Mouse (Mus musculus): Measurements from ENCODE around the gene Scmh1. TPM values are rescaled to one million over a fixed set of nuclear protein-coding genes. Genes with fewer than 3 reads are reported as not detected.
A peak's percentile ranks its signal among the peaks of the same experiment; 100 is the strongest.

Scmh1 gene
- total and polyA plus RNA-seq, 2 experiments from 2014 or later: 43.9 to 56.4 TPM

DNA sequence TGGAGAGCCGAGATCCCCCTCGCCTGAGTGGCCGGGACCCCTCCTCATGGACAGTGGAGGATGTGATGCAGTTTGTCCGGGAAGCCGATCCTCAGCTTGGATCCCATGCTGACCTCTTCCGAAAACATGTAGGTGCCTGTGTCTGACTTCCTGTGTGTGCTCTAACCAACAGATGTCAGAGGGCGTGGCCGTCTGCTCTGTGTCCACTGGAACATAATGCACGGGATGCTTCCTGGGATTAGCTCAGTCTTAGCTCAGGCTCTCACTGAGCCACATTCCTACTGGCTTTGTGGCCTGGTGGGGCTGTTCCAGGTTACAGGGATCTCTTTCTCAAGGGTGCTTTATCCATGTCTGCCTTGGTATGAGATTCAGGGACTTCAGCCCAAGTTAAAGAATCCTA, 123.1 kb downstream of the Scmh1 start:
- Histone ChIP-seq H3K9ac (no peak overlapping the region), H3K27me3 (ENCODE audit: insufficient read depth, low read length) (no peaks in the 10 kb centered on the region), H3K9me3 (ENCODE audit: low read length) (no peaks in the 10 kb centered on the region), H3K4me2 (ENCODE audit: low read depth) (no peak overlapping the region), H3K36me3 (ENCODE audit: insufficient read depth) (peaks cover 86% of the 10 kb centered on the region), H3K4me1 (ENCODE audit: insufficient read depth) (no peaks in the 10 kb centered on the region), H3K4me3 (ENCODE audit: low read depth, low read length) (no peak overlapping the region), H3K27ac (ENCODE audit: low read depth, low read length) (no peak overlapping the region)
- 80% methylated on average over 9 of the region's 9 CpGs for WGBS
- no peak for ATAC-seq
- no peak for TF ChIP-seq CTCF (IDR thresholded peaks at IDR 0.05; ENCODE audit: low read depth)
- no peak for DNase-seq

DNA sequence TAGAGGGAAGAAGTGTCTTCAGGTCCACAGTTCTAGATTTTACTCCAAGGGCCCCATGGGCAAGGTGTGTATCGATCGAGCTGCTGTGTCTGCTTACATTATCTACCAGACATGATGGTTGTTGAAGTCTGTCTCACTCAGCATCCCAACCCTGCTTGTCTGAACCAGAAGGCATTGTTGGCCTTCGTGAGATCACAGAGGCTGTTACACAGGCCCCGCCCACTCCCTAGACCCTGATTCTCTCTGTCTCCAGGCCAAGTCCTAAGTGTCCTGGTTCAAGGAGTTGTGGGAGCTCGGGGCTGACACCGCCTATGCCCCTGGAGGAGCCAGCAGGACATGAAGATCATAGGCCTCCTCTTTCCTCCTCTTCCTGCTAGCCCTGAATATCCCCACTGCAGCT, 126.9 kb downstream of the Scmh1 start, which contains the start of gene Slfnl1:
Gene Slfnl1 (plus strand): TSS at position 246 of the 400 bp plus-strand sequence.
- no peaks in the 10 kb centered on the region for H3K27me3 ChIP-seq (ENCODE audit: insufficient read depth, low read length)
- no peak within 1 kb of the TSS for H3K4me3 ChIP-seq (ENCODE audit: low read depth, low read length)
- ATAC-seq (no peak), DNase-seq (no peak)
- no peak within 1 kb of the TSS for H3K27ac ChIP-seq (ENCODE audit: low read depth, low read length)
- no peaks in the 10 kb centered on the region for H3K4me1 ChIP-seq (ENCODE audit: insufficient read depth)
- 89% methylated on average over 6 of the region's 6 CpGs for WGBS
- H3K9me3 ChIP-seq (ENCODE audit: low read length): no peaks in the 10 kb centered on the region
- no peak for TF ChIP-seq CTCF (IDR thresholded peaks at IDR 0.05; ENCODE audit: low read depth)
- no peak within 1 kb of the TSS for H3K9ac ChIP-seq
- peaks cover 60% of the 10 kb centered on the region for H3K36me3 ChIP-seq (ENCODE audit: insufficient read depth)
- no peak within 1 kb of the TSS for H3K4me2 ChIP-seq (ENCODE audit: low read depth)

DNA sequence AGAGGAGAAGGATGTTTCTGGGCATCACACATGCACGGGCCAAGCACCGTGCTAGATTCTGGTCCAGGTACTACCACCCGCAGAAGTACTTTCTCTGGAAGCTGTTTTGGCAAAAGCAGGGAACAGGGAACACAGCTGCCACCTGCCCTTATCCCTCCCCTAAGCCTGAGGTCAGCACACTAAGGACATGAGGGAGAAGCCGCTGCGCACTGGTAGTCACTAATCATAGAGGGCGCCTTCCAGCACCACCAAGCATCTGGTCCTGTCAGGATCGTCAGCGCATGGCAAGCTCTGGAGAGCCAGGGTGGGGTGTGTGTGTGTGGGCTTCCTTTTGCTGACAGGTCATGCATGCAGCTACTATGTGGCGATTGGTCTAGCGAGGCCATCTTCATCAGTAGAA, 133.6 kb downstream of the Scmh1 start:
- H3K27ac ChIP-seq (ENCODE audit: low read depth, low read length): no peak overlapping the region
- TF ChIP-seq CTCF (IDR thresholded peaks at IDR 0.05; ENCODE audit: low read depth): no peak
- peak; percentile 26; the same call in 1 of the 2 replicates for ATAC-seq
- H3K4me1 ChIP-seq (ENCODE audit: insufficient read depth): no peaks in the 10 kb centered on the region
- peaks cover 50% of the 10 kb centered on the region for H3K36me3 ChIP-seq (ENCODE audit: insufficient read depth)
- no peak overlapping the region for H3K4me2 ChIP-seq (ENCODE audit: low read depth)
- WGBS: 96% methylated on average over 10 of the region's 10 CpGs
- H3K27me3 ChIP-seq (ENCODE audit: insufficient read depth, low read length): no peaks in the 10 kb centered on the region
- no peaks in the 10 kb centered on the region for H3K9me3 ChIP-seq (ENCODE audit: low read length)
- no peak overlapping the region for H3K4me3 ChIP-seq (ENCODE audit: low read depth, low read length)
- no peak for DNase-seq
- H3K9ac ChIP-seq: no peak overlapping the region

DNA sequence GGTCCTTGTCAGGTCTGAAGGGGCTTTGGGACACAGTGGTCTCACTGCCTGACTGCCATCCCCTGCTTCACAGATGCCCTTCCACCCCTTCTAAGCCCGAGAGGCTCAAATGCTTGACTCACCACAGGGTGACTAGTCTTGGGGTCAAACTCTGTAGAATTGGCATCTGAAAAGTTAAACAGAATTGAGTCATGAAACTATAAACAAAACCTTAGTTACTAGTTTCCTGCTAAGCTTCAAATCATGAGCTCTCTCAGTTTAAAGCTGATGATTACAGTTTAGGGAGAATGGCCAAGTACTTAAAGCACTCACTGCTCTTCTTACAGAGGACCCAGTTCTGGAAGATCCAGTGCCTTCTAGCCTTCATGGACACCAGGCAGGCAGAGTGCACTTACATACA, 139.8 kb downstream of the Scmh1 start:
- WGBS: 76% methylated on average over 1 of the region's 1 CpGs
- no peak overlapping the region for H3K4me2 ChIP-seq (ENCODE audit: low read depth)
- H3K9me3 ChIP-seq (ENCODE audit: low read length): no peaks in the 10 kb centered on the region
- ATAC-seq (no peak), DNase-seq (no peak)
- no peak overlapping the region for H3K27ac ChIP-seq (ENCODE audit: low read depth, low read length)
- TF ChIP-seq CTCF (IDR thresholded peaks at IDR 0.05; ENCODE audit: low read depth): no peak
- H3K9ac ChIP-seq: no peak overlapping the region
- H3K4me3 ChIP-seq (ENCODE audit: low read depth, low read length): no peak overlapping the region
- H3K4me1 ChIP-seq (ENCODE audit: insufficient read depth): no peaks in the 10 kb centered on the region
- no peaks in the 10 kb centered on the region for H3K27me3 ChIP-seq (ENCODE audit: insufficient read depth, low read length)
- H3K36me3 ChIP-seq (ENCODE audit: insufficient read depth): peaks cover 79% of the 10 kb centered on the region

DNA sequence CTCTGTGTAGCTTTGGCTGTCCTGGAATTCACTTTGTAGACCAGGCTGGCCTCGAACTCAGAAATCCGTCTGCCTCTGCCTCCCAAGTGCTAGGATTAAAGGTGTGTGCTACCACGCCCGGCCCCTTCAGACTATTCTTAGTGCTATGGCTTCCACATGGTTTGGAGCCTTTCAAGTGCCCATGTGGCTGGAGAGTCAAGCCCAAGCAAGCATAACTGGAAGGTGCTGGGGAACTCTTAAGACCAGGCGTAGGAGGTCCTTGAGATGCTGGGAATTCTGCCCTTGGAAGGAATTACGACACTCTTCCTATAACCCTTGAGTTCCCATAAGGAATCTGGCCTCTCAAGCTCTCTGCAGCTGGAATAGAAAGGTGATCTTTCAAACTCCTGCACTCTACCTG, 151.5 kb downstream of the Scmh1 start:
- 92% methylated on average over 6 of the region's 6 CpGs for WGBS
- Histone ChIP-seq H3K27me3 (ENCODE audit: insufficient read depth, low read length) (no peaks in the 10 kb centered on the region), H3K9ac (no peak overlapping the region), H3K9me3 (ENCODE audit: low read length) (no peaks in the 10 kb centered on the region), H3K4me2 (ENCODE audit: low read depth) (no peak overlapping the region), H3K36me3 (ENCODE audit: insufficient read depth) (peaks cover 83% of the 10 kb centered on the region), H3K4me3 (ENCODE audit: low read depth, low read length) (no peak overlapping the region), H3K27ac (ENCODE audit: low read depth, low read length) (no peak overlapping the region), H3K4me1 (ENCODE audit: insufficient read depth) (no peaks in the 10 kb centered on the region)
- ATAC-seq (no peak), DNase-seq (no peak)
- TF ChIP-seq CTCF (IDR thresholded peaks at IDR 0.05; ENCODE audit: low read depth): no peak

DNA sequence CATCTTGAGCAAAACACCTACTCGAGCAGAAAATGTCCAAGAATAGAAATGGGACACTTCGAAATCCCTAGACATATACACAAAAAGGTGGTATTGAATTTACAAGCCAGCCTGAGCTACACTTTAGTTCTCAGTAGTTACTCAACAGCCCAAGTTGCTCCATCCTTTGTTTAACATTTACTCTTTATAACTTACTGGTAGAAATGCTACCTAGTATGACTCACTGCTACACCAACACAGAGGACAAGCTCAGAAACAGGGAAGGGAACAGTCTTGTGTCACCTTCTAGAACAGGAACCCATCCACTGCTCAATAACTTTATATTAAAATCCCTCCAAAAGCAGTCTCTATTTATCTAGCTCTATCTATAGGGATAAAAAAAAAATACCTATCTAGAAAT, 160.6 kb downstream of the Scmh1 start:
- TF ChIP-seq CTCF (IDR thresholded peaks at IDR 0.05; ENCODE audit: low read depth): no peak
- Histone ChIP-seq H3K9me3 (ENCODE audit: low read length) (no peaks in the 10 kb centered on the region), H3K4me3 (ENCODE audit: low read depth, low read length) (no peak overlapping the region), H3K27ac (ENCODE audit: low read depth, low read length) (no peak overlapping the region), H3K36me3 (ENCODE audit: insufficient read depth) (peaks cover 26% of the 10 kb centered on the region), H3K27me3 (ENCODE audit: insufficient read depth, low read length) (no peaks in the 10 kb centered on the region), H3K9ac (no peak overlapping the region), H3K4me1 (ENCODE audit: insufficient read depth) (peaks cover 16% of the 10 kb centered on the region), H3K4me2 (ENCODE audit: low read depth) (no peak overlapping the region)
- 84% methylated on average over 2 of the region's 2 CpGs for WGBS
- no peak for ATAC-seq
- DNase-seq: no peak

DNA sequence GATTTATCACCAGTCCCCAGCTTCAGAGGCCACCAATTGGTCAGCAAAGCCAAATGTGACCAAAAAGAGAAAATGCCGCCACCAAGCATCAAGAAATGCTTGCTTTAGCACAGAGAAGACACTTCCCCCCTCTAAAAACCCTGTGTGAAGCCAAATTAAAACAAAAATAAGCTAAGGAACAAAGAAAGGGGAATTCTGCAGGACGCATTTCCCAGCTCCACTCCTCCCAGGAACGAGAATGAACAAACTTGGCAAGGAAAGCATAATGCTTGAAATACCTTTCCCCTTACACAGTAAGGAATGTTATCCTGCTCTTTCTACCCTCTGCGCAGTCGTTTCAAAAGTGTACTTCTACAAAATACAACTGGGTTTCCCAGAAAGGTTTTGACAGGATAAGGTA, 162.9 kb downstream of the Scmh1 start:
- H3K27ac ChIP-seq (ENCODE audit: low read depth, low read length): no peak overlapping the region

More for the DNA sequence above, 162.9 kb downstream of the Scmh1 start:
- Histone ChIP-seq H3K9me3 (ENCODE audit: low read length) (no peaks in the 10 kb centered on the region), H3K36me3 (ENCODE audit: insufficient read depth) (peaks cover 9% of the 10 kb centered on the region), H3K4me3 (ENCODE audit: low read depth, low read length) (no peak overlapping the region), H3K4me1 (ENCODE audit: insufficient read depth) (peaks cover 21% of the 10 kb centered on the region), H3K9ac (no peak overlapping the region), H3K4me2 (ENCODE audit: low read depth) (peak overlapping the region; percentile 81; the same call in 1 of the 2 replicates), H3K27me3 (ENCODE audit: insufficient read depth, low read length) (no peaks in the 10 kb centered on the region)
- 20% methylated on average over 5 of the region's 5 CpGs for WGBS
- ATAC-seq (no peak), DNase-seq (no peak)
- no peak for TF ChIP-seq CTCF (IDR thresholded peaks at IDR 0.05; ENCODE audit: low read depth)

Measured in forebrain, postnatal 0 days (tissue).